Mouse (Mus musculus) embryonic fibroblast, embryonic 13.5 days (primary cell): Measurements from ENCODE around the gene Pnma1.

Experiments
- CTCF ChIP-seq: IDR thresholded peaks from 2 replicates; pipeline ENCODE4 v1.5.1; 2011; ENCODE audit warnings: mild to moderate bottlenecking, control low read depth, low read length, moderate library complexity, borderline replicate concordance; ENCODE audit not compliant: insufficient read depth
- POLR2A ChIP-seq: IDR thresholded peaks from 2 replicates; pipeline ENCODE4 v1.6.1; 2011; ENCODE audit warnings: low read depth, mild to moderate bottlenecking, control low read depth, low read length, moderate library complexity

- TF ChIP-seq POLR2A (no peak), CTCF (no peak)
Observed at GRCm38 (mm10) chr12:84173309-84173915, 25.1 kb upstream of the Pnma1 start.
